Mouse (Mus musculus) embryonic fibroblast, embryonic 13.5 days (primary cell): ENCODE measurements at regions not wholly inside any gene's neighbourhood (a gene's known extent, or its start where the extent isn't known, plus 50 kb on each side); places are given as distances from the start of the nearest gene placed in this dataset.

Source experiments
- CTCF ChIP-seq: IDR thresholded peaks from 2 replicates; pipeline ENCODE4 v1.5.1; 2011; ENCODE audit warnings: mild to moderate bottlenecking, control low read depth, low read length, moderate library complexity, borderline replicate concordance; ENCODE audit not compliant: insufficient read depth
- POLR2A ChIP-seq: IDR thresholded peaks from 2 replicates; pipeline ENCODE4 v1.6.1; 2011; ENCODE audit warnings: low read depth, mild to moderate bottlenecking, control low read depth, low read length, moderate library complexity

DNA sequence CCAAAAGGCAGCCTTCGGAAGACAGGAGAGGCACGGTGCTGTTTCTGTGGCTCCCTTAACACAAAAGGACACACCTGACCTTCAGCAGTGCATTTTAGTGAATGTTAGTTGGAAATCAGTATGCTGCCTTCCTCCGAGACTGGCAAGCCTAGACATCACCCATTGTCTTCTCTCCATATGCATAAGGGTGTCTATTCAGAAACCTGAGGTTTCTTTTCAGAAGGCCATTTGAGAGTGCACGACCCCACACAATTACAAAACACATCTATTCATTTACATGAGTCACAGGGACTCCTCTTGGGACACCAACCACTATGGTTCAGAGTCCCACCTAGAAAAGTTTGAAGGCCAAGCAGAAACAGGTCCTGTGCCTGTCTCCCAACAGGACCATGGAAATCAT lies 161.8 kb upstream of the Spats2l start:
- TF ChIP-seq CTCF, result no peak
- no peak for TF ChIP-seq POLR2A
